Mouse (Mus musculus) C2C12 (cell line): ENCODE results near the gene Pigw.

ENCODE experiments used
- CEBPB ChIP-seq: IDR thresholded peaks from one replicate; pipeline ENCODE4 v1.6.1; 2011; ENCODE audit warnings: low read depth, mild to moderate bottlenecking, control low read depth, moderate library complexity
- CTCF ChIP-seq: IDR thresholded peaks from one replicate; pipeline ENCODE4 v1.5.1; 2011; ENCODE audit not compliant: control insufficient read depth, insufficient read depth, insufficient read length

DNA sequence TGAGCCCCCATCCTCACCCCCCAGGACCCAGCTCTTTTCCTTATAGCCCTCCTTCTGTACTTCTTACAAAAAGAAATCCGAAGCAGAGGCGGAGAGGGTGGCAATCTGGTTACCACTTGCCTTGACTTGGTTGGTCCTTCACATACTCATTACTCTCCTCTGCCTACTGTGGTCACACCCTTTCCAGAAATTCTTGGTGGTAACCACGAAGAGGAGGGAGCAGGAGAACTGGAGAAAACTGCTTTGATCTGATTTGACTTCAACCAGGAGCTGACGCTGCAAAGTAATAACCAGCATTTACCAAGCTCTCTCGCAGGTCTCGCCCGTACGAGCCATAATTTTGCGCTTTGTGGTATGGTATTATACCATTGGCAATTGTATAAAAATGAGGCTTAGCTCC, 886 bp upstream of the Pigw start:
- no peak for TF ChIP-seq CTCF
- no peak for TF ChIP-seq CEBPB
